Mouse (Mus musculus): ENCODE measurements around the gene Ipo9.

Gene Ipo9

GRCm38 (mm10) chr1:135368245-135368644 is 62.1 kb downstream of the Ipo9 start:
- peak; percentile 83 for DNase-seq (ENCODE audit: low spot score)

GRCm38 (mm10) chr1:135367595-135367994 is 62.7 kb downstream of the Ipo9 start:
- DNase-seq (ENCODE audit: low spot score) = no peak

GRCm38 (mm10) chr1:135367005-135367404 is 63.3 kb downstream of the Ipo9 start:
- no peak for DNase-seq (ENCODE audit: low spot score)

- DNase-seq (ENCODE audit: low spot score) = no peak
These were observed 63.9 kb downstream of the Ipo9 start for GRCm38 (mm10) chr1:135366380-135366779.

GRCm38 (mm10) chr1:135363446-135363845 is 66.9 kb downstream of the Ipo9 start:
- no peak for DNase-seq (ENCODE audit: low spot score)

GRCm38 (mm10) chr1:135362115-135362514 is 68.2 kb downstream of the Ipo9 start:
- DNase-seq (ENCODE audit: low spot score) = no peak

- no peak for DNase-seq (ENCODE audit: low spot score)
These were observed 68.8 kb downstream of the Ipo9 start for GRCm38 (mm10) chr1:135361491-135361890.

- no peak for DNase-seq (ENCODE audit: low spot score)
These were observed 71.2 kb downstream of the Ipo9 start for GRCm38 (mm10) chr1:135359071-135359470.

- DNase-seq (ENCODE audit: low spot score) = no peak
These were observed 78.3 kb downstream of the Ipo9 start for GRCm38 (mm10) chr1:135351953-135352352.

GRCm38 (mm10) chr1:135347498-135348169 is 82.7 kb downstream of the Ipo9 start:
- no peak for DNase-seq (ENCODE audit: low spot score)

- DNase-seq (ENCODE audit: low spot score) = no peak
These were observed 83.4 kb downstream of the Ipo9 start for GRCm38 (mm10) chr1:135346891-135347290.

GRCm38 (mm10) chr1:135344026-135344425 is 86.3 kb downstream of the Ipo9 start:
- DNase-seq (ENCODE audit: low spot score) = no peak

- DNase-seq (ENCODE audit: low spot score) = no peak
These were observed 88.4 kb downstream of the Ipo9 start for GRCm38 (mm10) chr1:135341947-135342346.

Measured in yolk sac, embryonic 10.5 days (tissue).